Mouse (Mus musculus) ES-Bruce4 (cell line): Measurements from ENCODE around the gene Pnp2.

Experiments
- CTCF ChIP-seq: IDR thresholded peaks from one replicate; pipeline ENCODE4 v1.8.1; 2011; ENCODE audit warnings: low read depth, low read length
- EP300 ChIP-seq: IDR thresholded peaks from 2 replicates; pipeline ENCODE4 v1.6.1; 2011; ENCODE audit warnings: low read depth, low read length; ENCODE audit not compliant: insufficient read depth

GRCm38 (mm10) chr14:50929951-50930350 is 25.8 kb upstream of the Pnp2 start:
- TF ChIP-seq CTCF (no peak), EP300 (no peak)
